Mouse (Mus musculus): ENCODE results near the gene Vsx2.

DNA sequence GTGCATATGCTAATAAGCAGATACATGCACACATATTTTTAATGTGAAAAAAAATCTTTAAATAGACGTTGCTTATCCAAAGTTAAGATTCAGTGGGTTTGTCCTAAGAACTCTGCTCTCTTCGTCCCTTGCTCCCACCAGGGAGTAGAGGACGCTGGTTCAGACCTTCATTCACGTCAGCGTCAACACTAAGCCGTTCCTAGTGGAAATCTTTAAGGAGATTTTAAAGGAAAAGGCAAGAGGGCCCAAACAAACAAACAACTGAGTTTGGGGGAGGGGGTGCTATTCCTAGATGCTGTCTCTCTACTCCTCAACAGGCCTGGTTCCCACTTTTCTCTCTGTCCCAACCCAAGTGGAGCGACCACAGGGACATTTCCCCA, 2.8 kb downstream of the Vsx2 start:
- no peak for TF ChIP-seq CTCF (IDR thresholded peaks at IDR 0.05; ENCODE audit: extremely low read depth, insufficient read depth, low read length)
- no peak for TF ChIP-seq POLR2A (IDR thresholded peaks at IDR 0.05; ENCODE audit: extremely low read depth, insufficient read depth, low read length)

Data from cortical plate, adult 2 months (tissue).